Mouse (Mus musculus) CD4-positive naive resting alpha-beta T cell, adult 76 days (primary cell): Measurements from ENCODE around the gene Elavl3. TPM values are rescaled to one million over a fixed set of nuclear protein-coding genes. Genes with fewer than 3 reads are reported as not detected.

ENCODE experiments used
- total RNA-seq: library from RNA; stranded (reverse); gene quantifications from one replicate; pipeline ENCODE4 v1.2.4, GENCODE M21; 2023

Gene Elavl3
- 0.15 TPM for total RNA-seq

DNA sequence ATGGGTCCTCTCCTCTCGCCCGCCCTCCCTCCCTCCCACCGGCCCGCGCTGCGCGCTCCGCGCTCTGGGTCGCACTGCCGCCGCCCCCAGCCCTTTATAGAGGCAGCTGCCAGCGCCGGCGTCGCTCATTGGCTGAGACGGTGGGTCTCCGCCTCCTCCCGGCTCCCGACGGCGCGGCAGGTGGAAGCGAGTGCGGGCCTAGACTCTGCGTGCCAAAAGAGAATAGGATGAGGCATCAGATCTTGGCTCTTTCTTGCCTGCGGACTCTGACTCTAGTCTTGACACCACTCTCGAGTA, at the start of gene Elavl3:
Elavl3 (minus strand) TSS at position 66 of the 297 bp plus-strand sequence.

DNA sequence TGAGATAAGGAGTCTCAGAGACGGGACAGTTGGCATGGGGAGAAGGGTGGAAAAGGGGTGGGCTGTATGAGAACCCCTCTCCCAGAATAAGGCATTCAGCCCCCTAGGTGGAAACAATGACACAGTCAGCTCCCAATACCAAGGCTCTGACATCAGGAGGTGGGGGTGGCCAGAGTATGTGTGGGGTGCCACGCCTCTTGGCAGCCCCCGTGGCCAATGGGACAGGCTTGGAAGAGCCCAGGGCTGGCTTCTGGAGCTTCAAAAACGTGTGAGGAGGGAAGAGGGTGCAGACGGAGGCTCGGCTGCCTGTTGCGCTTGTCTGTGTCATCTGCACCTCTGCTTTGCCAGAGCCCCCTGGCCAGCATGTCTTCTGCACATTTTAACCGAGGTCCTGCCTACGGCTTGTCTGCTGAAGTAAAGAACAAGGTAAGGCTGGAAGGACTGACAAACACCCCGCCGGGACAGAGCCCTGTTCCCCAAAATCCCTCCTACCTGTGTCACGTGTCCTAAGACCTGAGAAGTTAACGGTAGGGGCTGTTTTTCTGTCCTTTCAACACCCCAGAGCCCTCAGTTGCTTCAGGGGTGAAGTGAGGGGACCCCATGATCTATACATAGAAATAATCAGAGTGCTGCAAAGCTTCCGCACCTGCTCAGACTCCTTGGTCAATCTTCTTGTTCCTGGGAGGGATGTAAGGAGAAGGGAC, 47.3 kb upstream of the Elavl3 start, which contains the start of gene Cnn1:
Cnn1 (plus strand) TSS at position 224 of the 704 bp plus-strand sequence.

DNA sequence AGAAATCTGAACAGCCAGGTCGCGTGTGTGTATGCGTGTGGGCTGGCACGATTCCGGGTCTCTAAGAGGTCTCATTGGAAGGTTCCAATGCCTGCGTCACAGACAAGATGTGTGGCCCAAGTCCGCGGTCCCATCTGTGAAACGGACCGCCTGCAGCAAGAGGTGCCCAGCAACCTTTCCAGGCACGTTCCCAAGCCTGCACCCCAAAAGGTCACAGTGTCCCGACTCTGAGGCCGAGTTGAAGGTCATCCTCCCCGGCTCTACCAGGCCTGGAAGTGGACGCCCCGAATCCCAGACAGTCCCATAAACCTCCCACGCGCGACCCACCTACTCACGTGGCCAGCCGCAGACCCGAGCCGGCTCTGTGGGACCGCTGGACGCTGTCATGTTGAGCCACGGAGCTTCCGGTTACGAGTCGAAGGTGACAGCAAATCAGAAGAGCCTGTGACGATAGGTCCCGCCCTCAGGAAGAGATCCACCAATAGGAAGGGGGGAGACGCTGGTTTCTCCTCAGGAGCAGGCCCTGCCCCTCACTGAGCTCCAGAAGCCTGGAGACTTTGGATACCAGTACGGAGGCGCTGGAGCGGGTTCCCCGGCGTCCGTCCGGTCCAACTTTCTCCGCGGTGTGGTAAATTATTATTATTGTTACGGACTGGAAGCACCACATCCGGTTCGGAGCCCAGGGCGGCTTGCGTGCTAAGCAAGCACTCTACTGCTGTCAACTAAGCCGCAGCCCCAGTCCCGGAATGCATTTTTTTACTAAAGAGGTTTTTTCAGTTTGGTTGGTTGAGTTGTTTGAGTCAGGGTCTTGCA, 33.4 kb upstream of the Elavl3 start, which contains the start of gene Ecsit:
Ecsit (minus strand) TSS at position 417 of the 813 bp plus-strand sequence.

DNA sequence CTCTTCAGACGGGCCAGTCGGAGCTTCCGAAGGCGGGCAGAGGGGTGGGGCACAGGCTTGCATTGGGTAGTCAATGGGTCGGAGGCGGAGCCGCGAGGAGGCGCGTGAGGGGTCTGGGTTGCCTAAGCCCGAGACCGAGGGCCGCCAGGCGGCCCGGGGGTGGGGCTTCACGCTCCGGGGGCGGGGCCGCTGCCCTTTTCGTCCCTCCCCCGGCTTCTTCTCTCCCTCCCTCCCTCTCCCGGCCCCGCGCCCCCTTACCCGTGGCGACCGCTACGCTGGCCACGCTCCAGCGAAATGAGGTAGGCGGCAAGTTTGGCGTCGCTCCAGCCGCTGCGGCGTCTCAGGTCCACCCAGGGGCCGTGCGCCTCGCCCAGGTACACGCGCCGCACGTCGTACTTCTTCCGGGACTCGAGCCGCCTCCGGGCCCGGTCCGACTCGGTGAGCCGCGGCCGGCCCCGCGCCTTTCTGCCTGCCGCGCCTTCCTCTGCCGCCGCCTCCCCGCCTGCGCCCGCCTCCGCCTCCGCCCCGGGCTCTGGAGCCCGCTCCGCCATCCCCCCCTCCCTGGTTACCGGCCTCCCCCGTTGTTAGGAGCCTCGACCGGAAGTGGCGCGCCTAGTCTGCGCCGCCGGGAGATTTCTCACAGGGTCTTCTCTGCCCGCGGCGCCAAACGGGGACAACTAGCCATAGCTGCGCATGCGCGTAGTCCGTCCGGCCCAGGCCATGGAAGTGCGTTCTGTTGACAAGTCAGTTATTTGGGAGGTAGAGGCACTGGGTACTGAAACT, 19.2 kb upstream of the Elavl3 start, which contains the start of the genes Gm49318 and Zfp653:
Gm49318 (minus strand) TSS at position 469 of the 783 bp plus-strand sequence.
Zfp653 (minus strand) TSS at position 586 of the 783 bp plus-strand sequence.

DNA sequence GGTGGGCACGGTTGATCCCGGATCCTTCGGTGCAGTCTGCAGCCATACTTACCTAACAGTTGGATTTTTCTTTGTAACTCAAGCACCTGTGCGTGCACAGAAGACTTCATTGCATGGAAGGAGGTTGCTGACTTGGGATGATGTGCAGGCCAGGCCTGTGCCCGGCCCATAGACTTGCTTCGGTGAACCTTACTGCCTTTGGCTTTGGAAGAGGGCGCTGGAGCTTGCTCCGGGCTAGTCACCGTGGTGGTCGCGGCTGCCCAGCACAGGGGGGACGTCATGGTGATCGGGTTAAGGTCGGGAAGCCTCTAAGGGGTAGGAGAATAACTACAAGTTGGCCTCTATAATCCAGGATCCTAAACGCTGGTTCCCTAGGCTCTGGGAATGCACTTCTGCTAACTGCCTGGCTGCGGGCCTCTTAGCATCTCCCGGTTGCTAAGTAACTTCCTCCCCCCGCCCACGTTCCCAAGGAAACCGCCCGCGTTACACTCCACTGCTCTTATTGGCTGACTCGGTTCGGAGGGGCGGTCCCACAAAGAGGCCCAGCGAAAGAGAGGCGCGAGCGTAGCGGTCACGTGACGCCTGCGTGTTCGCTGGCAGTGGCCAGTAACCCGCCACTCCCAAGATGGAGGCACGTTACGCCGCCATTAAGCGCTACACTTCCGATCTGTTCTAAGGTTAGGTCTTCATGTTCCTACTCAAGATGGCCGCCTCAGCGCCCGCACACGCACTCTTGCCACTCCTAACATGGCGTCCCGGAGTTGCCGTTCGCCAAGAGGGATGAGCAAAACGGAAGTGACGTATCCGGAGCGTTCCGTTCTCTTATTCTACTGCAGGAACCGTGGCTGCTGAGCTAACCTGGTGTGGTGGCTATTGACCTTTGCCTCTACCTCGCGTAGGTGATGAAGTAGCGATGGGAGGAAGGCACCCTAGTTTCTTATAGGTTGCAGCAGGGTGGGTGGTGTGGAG, 49.3 kb downstream of the Elavl3 start, which contains the start of the genes Ccdc151 and Prkcsh:
Ccdc151 (minus strand) TSS at position 441 of the 969 bp plus-strand sequence.
Prkcsh (plus strand) TSS at position 613 of the 969 bp plus-strand sequence.

DNA sequence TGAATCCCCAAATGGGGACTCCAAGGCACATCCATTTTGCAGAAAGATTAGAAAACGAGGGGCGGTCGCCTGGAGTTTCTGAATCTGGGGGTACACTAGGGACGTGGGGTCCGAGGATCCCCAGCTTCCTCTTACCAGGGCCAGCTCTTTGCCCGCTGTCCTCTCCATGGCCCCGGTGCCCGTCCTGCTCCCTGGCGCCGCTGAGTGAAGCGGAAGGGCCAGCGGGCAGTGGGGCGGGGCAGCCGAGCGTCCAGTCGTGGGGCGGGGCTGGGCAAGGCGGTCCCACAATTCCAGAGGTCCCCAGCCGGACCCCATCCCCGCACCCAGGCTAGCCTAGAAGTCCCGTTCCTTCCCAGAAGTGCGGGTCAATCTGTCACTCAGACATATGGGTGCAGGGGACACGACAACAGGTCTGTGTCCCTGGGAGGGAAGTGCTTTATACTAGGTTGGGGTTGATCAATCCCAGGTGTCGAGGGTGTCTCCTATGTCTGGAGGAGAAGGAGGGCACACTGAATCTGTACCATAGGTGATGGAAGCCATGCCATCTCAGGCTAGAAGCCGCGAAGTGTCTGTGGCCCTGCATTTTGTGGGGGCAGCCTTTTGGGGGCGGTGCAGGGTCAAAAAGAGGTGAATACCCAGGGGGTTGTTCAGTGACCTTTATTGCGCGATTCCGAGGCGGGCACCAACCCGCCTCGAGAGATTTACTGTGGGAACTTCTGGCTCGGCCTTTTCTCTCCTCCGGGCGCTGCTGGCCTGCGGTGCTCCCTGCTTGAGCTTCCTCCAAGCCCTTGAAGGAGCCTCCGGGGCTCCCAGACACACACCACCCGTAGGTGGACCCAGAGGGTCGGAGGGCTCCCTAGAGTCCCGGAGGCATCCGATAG, 62.4 kb downstream of the Elavl3 start, which contains the start of gene Rgl3:
Rgl3 (minus strand) TSS at position 217 of the 881 bp plus-strand sequence.

Other genes with a start within 250 kb of the Elavl3 start
- not detected for gene Angptl8, start 216.5 kb downstream of the Elavl3 start, total RNA-seq
- gene Dock6, start 199.4 kb downstream of the Elavl3 start, total RNA-seq: 6.3 TPM
- 6.6 TPM for gene Rab3d, start 133.8 kb downstream of the Elavl3 start, total RNA-seq
- gene Ccdc159, start 124.6 kb downstream of the Elavl3 start, total RNA-seq: not detected
- gene Tmem205, start 124.5 kb downstream of the Elavl3 start, total RNA-seq: not detected
- 0.56 TPM for gene Plppr2, start 115.0 kb downstream of the Elavl3 start, total RNA-seq
- 7.1 TPM for gene Swsap1, start 96.3 kb downstream of the Elavl3 start, total RNA-seq
- gene Epor, start 88.5 kb downstream of the Elavl3 start, total RNA-seq: 0.38 TPM
- gene Rgl3, start 62.6 kb downstream of the Elavl3 start, total RNA-seq: not detected
- not detected for gene Ccdc151, start 49.4 kb downstream of the Elavl3 start, total RNA-seq
- gene Prkcsh, start 49.2 kb downstream of the Elavl3 start, total RNA-seq: 72.4 TPM
- gene Gm49318, start 19.2 kb upstream of the Elavl3 start, total RNA-seq: not detected
- 26.8 TPM for gene Zfp653, start 19.4 kb upstream of the Elavl3 start, total RNA-seq
- 29.2 TPM for gene Ecsit, start 33.4 kb upstream of the Elavl3 start, total RNA-seq
- not detected for gene Cnn1, start 47.2 kb upstream of the Elavl3 start, total RNA-seq
- 30.4 TPM for gene Elof1, start 65.1 kb upstream of the Elavl3 start, total RNA-seq
- gene Acp5, start 83.7 kb upstream of the Elavl3 start, total RNA-seq: 167 TPM
- gene Pigyl, start 104.8 kb upstream of the Elavl3 start, total RNA-seq: 11.3 TPM
- gene Zfp872, start 136.1 kb upstream of the Elavl3 start, total RNA-seq: not detected
- gene Zfp809, start 173.7 kb upstream of the Elavl3 start, total RNA-seq: 33.8 TPM
- gene Zfp599, start 207.9 kb upstream of the Elavl3 start, total RNA-seq: 3.0 TPM